Mouse (Mus musculus): ENCODE data around the gene Ccdc117. TPM values are rescaled to one million over a fixed set of nuclear protein-coding genes. Genes with fewer than 3 reads are reported as not detected.

Ccdc117 gene
- total RNA-seq, 1 experiment: 27.4 TPM

DNA sequence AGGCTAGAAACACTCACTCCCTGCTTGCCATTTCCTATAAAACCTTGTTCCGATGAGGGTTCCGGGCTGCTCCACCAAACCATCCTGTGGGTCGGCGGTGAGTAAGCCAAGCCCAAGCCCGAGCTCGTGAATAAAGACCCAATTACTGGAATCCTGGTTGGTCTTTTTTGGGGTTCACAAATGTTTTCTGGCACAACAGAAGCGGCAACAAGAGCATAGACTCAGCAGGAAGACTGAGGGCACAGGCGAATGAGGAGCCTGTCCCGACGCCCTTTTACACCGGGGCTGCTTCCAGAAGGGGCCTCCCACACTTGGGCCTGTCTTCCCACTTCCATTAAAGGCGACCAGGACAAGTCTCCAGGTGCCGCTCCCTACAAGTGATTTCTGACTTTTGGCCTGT lies 59.4 kb downstream of the Ccdc117 start:
- peaks cover 4 to 22% of the 10 kb centered on the region in 2 experiments for H3K4me1 ChIP-seq (ENCODE audit: control insufficient read depth in 2 of 2, insufficient read depth in 2 of 2, low read length in 2 of 2, poor library complexity in 1 of 2)
- in situ Hi-C loops (cut with MboI; ENCODE audit: low sequenced_read_pairs in 2 of 2, unreplicated experiment in 2 of 2): loop anchor here in 1 of 2 experiments (10.0 kb wide), 1 partner anchor 292 kb away; no protein-coding TSS in a partner anchor
- no peak for DNase-seq (ENCODE audit: low read depth, low spot score)
- no peak overlapping the region for H3K27ac ChIP-seq (ENCODE audit: insufficient read depth, low read depth, low read length, poor library complexity, severe bottlenecking)
- TF ChIP-seq HCFC1 (IDR thresholded peaks at IDR 0.05; ENCODE audit: borderline replicate concordance, insufficient read depth, low read length) (no peak), ZNF384 (IDR thresholded peaks at IDR 0.05; ENCODE audit: low read depth, low read length) (no peak), ZC3H11A (IDR thresholded peaks at IDR 0.05; ENCODE audit: borderline replicate concordance, low read depth, low read length) (no peak), MAFK (IDR thresholded peaks at IDR 0.05; ENCODE audit: insufficient read depth, low read depth, low read length) (no peak), CHD2 (IDR thresholded peaks at IDR 0.05; ENCODE audit: low read depth, low read length) (no peak)
- no peaks in the 10 kb centered on the region for H3K9me3 ChIP-seq (ENCODE audit: control insufficient read depth, insufficient read depth, low read depth, low read length)
- H3K4me3 ChIP-seq (ENCODE audit: insufficient read depth in 1 of 2, low read depth in 1 of 2, low read length in 2 of 2, poor library complexity in 1 of 2, severe bottlenecking in 1 of 2): peak overlapping the region; percentile 12 to 29; a peak in 2 of 4 replicates
- no peaks in the 10 kb centered on the region for H3K36me3 ChIP-seq (ENCODE audit: control insufficient read depth, insufficient read depth, low read length, poor library complexity, severe bottlenecking)
- H3K9ac ChIP-seq (ENCODE audit: insufficient read depth, low read depth, low read length, poor library complexity, severe bottlenecking): peak overlapping the region; percentile 57

Other genes with a start within 250 kb of the Ccdc117 start
- 15.4 and 19.1 TPM in 2 replicates for gene Znrf3, start 97.3 kb downstream of the Ccdc117 start, total RNA-seq (2012; rRNA removed)
- gene Xbp1, start 21.5 kb downstream of the Ccdc117 start, total RNA-seq (2012; rRNA removed): 143 and 195 TPM in 2 replicates
- gene Ankrd36, start 27.5 kb upstream of the Ccdc117 start, total RNA-seq (2012; rRNA removed): 0.26 and 0.45 TPM in 2 replicates
- gene Mrps24, start 173.5 kb upstream of the Ccdc117 start, total RNA-seq (2012; rRNA removed): 125 and 170 TPM in 2 replicates
- gene Urgcp, start 220.2 kb upstream of the Ccdc117 start, total RNA-seq (2012; rRNA removed): 10.3 and 10.4 TPM in 2 replicates
- gene Dbnl, start 246.3 kb upstream of the Ccdc117 start, total RNA-seq (2012; rRNA removed): 31.7 and 48.7 TPM in 2 replicates

Data from ES-E14 (cell line).